Mouse (Mus musculus): Measurements from ENCODE around the gene Gp1bb. TPM values are rescaled to one million over a fixed set of nuclear protein-coding genes. Genes with fewer than 3 reads are reported as not detected.

The Gp1bb gene
- polyA plus RNA-seq, 1 experiment: 580 TPM

DNA sequence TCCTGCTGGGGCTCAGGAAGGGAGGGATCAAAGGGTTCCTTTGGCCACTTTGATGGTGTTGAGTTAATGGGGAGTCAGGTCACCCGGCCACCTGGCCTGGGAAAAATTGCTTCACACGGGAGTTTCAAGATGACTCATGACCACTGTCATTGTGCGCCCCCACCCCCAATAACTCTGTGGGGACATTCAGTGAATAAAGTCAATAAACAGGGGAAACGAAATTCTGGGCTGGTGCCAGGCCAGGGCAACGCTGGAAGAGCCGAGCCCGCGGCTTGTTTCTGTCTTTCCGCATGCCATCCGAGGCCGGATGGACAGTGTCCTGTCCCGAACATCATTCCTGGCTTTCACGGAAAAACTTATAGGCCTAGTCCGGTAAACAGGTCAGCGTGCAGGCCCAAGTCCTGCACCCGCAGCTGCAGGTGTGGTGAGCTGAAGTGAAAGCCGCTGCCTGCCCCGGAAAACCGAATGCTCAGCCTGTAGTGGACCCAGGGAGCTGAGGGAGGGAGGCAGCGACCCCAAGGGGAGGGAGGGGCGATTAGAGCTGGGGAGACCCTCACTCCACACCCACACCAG is 41.1 kb downstream of the Gp1bb start:
- Histone ChIP-seq H3K27me3 (ENCODE audit: control insufficient read depth, insufficient read depth, low read length) (peaks cover 65% of the 10 kb centered on the region), H3K27ac (ENCODE audit: insufficient read depth, low read depth, low read length) (no peak overlapping the region), H3K4me1 (ENCODE audit: control insufficient read depth, insufficient read depth, insufficient read length, low read length) (peaks cover 15% of the 10 kb centered on the region), H3K36me3 (ENCODE audit: control insufficient read depth, insufficient read depth, low read length) (no peaks in the 10 kb centered on the region), H3K4me3 (ENCODE audit: low read depth, low read length) (peak overlapping the region; percentile 58)
- 9% methylated on average over 21 of the region's 21 CpGs for WGBS
- no peak for TF ChIP-seq POLR2A (IDR thresholded peaks at IDR 0.05; ENCODE audit: low read depth, low read length)

DNA sequence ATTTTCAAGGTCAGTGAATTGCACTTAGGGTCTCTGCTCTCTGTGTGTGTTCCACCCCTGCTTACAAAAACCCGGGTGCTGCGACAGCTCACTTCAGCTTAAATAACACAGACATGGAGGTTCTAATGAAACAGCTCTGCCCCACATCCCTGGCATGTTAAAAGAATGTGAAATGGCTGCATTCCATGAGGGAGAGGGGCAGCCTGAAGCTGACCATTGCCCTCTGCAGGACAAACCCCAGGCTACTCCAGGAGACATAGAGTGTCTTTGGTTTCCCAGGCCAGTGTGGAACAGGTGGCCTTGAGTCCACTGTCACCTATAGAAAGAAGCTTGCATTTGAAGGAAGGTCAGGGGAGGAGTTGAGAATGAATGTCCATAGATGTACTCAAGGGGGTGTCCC is 41.8 kb downstream of the Gp1bb start:
- 43% methylated on average over 2 of the region's 2 CpGs for WGBS
- no peak for TF ChIP-seq CTCF (IDR thresholded peaks at IDR 0.05; ENCODE audit: extremely low read depth, insufficient read length, insufficient replicate concordance, low read depth, low read length)
- TF ChIP-seq POLR2A (IDR thresholded peaks at IDR 0.05; ENCODE audit: low read depth, low read length): no peak
- Histone ChIP-seq H3K4me1 (ENCODE audit: control insufficient read depth, insufficient read depth, insufficient read length, low read length) (peaks cover 14% of the 10 kb centered on the region), H3K27me3 (ENCODE audit: control insufficient read depth, insufficient read depth, low read length) (peaks cover 57% of the 10 kb centered on the region), H3K36me3 (ENCODE audit: control insufficient read depth, insufficient read depth, low read length) (no peaks in the 10 kb centered on the region), H3K4me3 (ENCODE audit: low read depth, low read length) (no peak overlapping the region), H3K27ac (ENCODE audit: insufficient read depth, low read depth, low read length) (no peak overlapping the region)

DNA sequence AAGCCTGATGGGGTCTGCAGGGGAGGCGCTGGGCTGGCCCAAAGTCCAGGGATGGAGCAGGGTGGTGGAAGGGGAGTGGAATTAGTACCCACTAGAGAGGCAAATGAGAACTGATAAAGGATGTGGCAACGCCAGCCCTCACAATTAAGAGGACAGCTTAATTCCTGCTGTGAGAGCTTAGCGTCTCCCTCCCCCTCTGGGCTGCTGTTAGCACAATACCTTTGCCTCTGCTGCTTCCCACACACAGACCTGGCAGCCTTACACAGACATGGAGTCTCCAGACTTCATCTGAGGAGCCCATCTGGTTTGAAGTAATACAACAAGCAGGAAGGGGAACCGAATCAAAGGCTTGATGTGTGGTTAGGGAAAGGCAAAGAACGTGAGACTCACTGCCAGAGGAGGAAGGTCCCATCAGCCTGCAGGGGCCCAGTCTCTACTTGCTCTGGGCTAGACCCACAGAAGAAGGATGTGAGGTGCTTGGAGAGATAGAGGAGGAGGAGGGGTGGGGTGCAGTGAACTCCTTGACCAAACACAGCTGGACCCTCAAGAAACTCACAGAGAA is 44.5 kb downstream of the Gp1bb start:
- WGBS: 51% methylated on average over 5 of the region's 5 CpGs
- Histone ChIP-seq H3K36me3 (ENCODE audit: control insufficient read depth, insufficient read depth, low read length) (no peaks in the 10 kb centered on the region), H3K4me1 (ENCODE audit: control insufficient read depth, insufficient read depth, insufficient read length, low read length) (peaks cover 14% of the 10 kb centered on the region), H3K4me3 (ENCODE audit: low read depth, low read length) (no peak overlapping the region), H3K27ac (ENCODE audit: insufficient read depth, low read depth, low read length) (no peak overlapping the region), H3K27me3 (ENCODE audit: control insufficient read depth, insufficient read depth, low read length) (peaks cover 30% of the 10 kb centered on the region)
- TF ChIP-seq POLR2A (IDR thresholded peaks at IDR 0.05; ENCODE audit: low read depth, low read length) (no peak), CTCF (IDR thresholded peaks at IDR 0.05; ENCODE audit: extremely low read depth, insufficient read length, insufficient replicate concordance, low read depth, low read length) (no peak)

DNA sequence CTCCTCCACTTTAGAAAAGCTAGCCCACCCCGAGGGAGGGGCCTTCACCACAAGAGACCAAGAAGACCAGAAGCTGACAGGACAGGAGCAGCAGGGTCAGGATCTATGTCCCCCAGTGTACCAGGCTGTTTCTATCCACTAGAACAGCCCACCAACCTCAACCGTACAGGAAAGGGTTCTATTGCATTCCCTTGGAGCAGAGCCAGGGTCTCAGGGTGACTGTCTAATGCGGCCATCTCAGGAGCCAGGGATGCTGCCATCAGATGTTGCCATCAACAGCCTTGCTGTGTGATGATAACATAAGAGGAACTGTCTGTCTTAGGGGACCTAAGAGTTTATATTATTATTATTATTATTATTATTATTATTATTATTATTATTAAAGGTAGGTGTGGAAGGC is 45.1 kb downstream of the Gp1bb start:
- 51% methylated on average over 3 of the region's 3 CpGs for WGBS
- H3K4me1 ChIP-seq (ENCODE audit: control insufficient read depth, insufficient read depth, insufficient read length, low read length): peaks cover 8% of the 10 kb centered on the region; the same call in 1 of the 2 replicates
- no peaks in the 10 kb centered on the region for H3K36me3 ChIP-seq (ENCODE audit: control insufficient read depth, insufficient read depth, low read length)
- H3K27ac ChIP-seq (ENCODE audit: insufficient read depth, low read depth, low read length): no peak overlapping the region
- H3K4me3 ChIP-seq (ENCODE audit: low read depth, low read length): no peak overlapping the region
- no peak for TF ChIP-seq POLR2A (IDR thresholded peaks at IDR 0.05; ENCODE audit: low read depth, low read length)
- no peak for TF ChIP-seq CTCF (IDR thresholded peaks at IDR 0.05; ENCODE audit: extremely low read depth, insufficient read length, insufficient replicate concordance, low read depth, low read length)
- H3K27me3 ChIP-seq (ENCODE audit: control insufficient read depth, insufficient read depth, low read length): peaks cover 24% of the 10 kb centered on the region

DNA sequence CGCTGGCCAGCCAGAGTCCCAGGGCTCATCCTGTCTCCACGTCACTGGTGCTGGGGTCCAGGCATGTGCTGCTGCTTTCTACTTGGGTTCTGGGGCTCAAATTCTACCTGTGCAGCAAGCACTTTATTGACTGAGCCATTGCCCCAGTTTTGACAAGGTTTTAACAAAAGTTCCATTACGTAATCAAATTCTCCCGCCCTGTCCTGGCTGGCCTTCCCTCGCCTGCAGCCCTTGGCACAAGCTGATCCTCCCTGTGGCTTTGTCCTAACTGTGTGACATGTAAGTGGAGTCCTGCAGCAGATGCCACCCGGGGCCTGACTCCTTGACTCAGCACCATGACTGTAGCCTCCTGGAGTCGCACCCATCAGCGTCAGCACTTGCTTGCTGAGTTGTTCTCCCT is 48.0 kb downstream of the Gp1bb start:
- Histone ChIP-seq H3K36me3 (ENCODE audit: control insufficient read depth, insufficient read depth, low read length) (no peaks in the 10 kb centered on the region), H3K4me1 (ENCODE audit: control insufficient read depth, insufficient read depth, insufficient read length, low read length) (no peaks in the 10 kb centered on the region), H3K4me3 (ENCODE audit: low read depth, low read length) (no peak overlapping the region), H3K27ac (ENCODE audit: insufficient read depth, low read depth, low read length) (no peak overlapping the region), H3K27me3 (ENCODE audit: control insufficient read depth, insufficient read depth, low read length) (no peaks in the 10 kb centered on the region)
- TF ChIP-seq CTCF (IDR thresholded peaks at IDR 0.05; ENCODE audit: extremely low read depth, insufficient read length, insufficient replicate concordance, low read depth, low read length): no peak
- no peak for TF ChIP-seq POLR2A (IDR thresholded peaks at IDR 0.05; ENCODE audit: low read depth, low read length)
- 70% methylated on average over 8 of the region's 8 CpGs for WGBS

Other genes starting within 250 kb of the Gp1bb start
- 12.5 and 19.5 TPM in 2 replicates for gene Txnrd2, start 196.0 kb downstream of the Gp1bb start, polyA plus RNA-seq (2012; rRNA removed)
- 127 and 214 TPM in 2 replicates for gene Comt, start 195.6 kb downstream of the Gp1bb start, polyA plus RNA-seq (2012; rRNA removed)
- 4.6 and 10.6 TPM in 2 replicates for gene Gnb1l, start 123.7 kb downstream of the Gp1bb start, polyA plus RNA-seq (2012; rRNA removed)
- gene Rtl10, start 123.5 kb downstream of the Gp1bb start, polyA plus RNA-seq (2012; rRNA removed): 4.9 TPM in 2 replicates
- 2.6 and 8.3 TPM in 2 replicates for gene Tbx1, start 31.7 kb downstream of the Gp1bb start, polyA plus RNA-seq (2012; rRNA removed)
- 22.7 and 156 TPM in 2 replicates for gene Gm49601, start 4.0 kb upstream of the Gp1bb start, polyA plus RNA-seq (2012; rRNA removed)
- gene Sept5, start 7.6 kb upstream of the Gp1bb start, polyA plus RNA-seq (2012; rRNA removed): 64.1 and 381 TPM in 2 replicates
- 14.1 and 24.9 TPM in 2 replicates for gene Cldn5, start 154.4 kb upstream of the Gp1bb start, polyA plus RNA-seq (2012; rRNA removed)
- gene Ufd1, start 189.4 kb upstream of the Gp1bb start, polyA plus RNA-seq (2012; rRNA removed): 7.0 and 11.4 TPM in 2 replicates
- gene Cdc45, start 189.6 kb upstream of the Gp1bb start, polyA plus RNA-seq (2012; rRNA removed): 4.3 and 6.6 TPM in 2 replicates
- 33.6 and 49.8 TPM in 2 replicates for gene 2510002D24Rik, start 214.2 kb upstream of the Gp1bb start, polyA plus RNA-seq (2012; rRNA removed)
- gene Gm28539, start 214.2 kb upstream of the Gp1bb start, polyA plus RNA-seq (2012; rRNA removed): not detected in 2 replicates

Measured in small intestine, adult 2 months (tissue).